Mouse (Mus musculus) embryonic fibroblast, embryonic 13.5 days (primary cell): ENCODE measurements around the gene Vav2.

Source experiments
- CTCF ChIP-seq: IDR thresholded peaks from 2 replicates; pipeline ENCODE4 v1.5.1; 2011; ENCODE audit warnings: mild to moderate bottlenecking, control low read depth, low read length, moderate library complexity, borderline replicate concordance; ENCODE audit not compliant: insufficient read depth
- POLR2A ChIP-seq: IDR thresholded peaks from 2 replicates; pipeline ENCODE4 v1.6.1; 2011; ENCODE audit warnings: low read depth, mild to moderate bottlenecking, control low read depth, low read length, moderate library complexity

DNA sequence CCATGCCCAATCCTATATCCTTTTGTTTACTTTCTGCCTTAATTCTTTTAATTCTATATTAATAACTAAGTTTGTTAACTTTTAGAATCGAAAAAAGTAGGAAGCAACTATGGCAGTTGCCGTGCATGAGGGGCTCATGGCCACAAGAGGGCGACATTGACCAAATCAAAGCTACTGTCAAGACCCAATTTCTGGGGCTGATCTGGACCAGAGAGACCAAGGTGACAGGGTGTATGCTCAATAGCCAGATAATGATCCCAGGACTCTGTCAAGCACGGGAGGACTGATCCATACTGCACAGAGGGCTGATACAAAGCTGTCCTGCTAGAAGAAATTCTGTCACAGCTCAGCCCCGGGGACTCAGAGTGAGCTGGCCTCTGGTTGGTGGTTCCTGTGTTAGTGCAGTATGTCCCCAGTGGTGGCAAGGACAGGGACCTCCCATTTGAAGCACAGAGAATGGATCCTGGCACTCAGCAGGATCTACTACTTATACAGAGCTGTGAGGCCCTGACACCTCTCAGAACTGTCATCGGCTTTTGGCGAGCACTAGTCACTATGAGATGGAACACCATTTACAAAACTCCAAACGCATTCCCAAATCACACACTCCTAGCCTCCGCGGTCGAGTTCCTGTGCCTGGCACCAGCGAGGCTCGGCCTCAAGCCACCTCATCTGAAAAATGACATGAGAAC lies 145.8 kb downstream of the Vav2 start:
- TF ChIP-seq CTCF (peak; percentile 53; the same call in 1 of the 2 replicates), POLR2A (no peak)
